Mouse (Mus musculus) testis, adult 2 months (tissue): ENCODE results near the gene Cntnap2. TPM values are rescaled to one million over a fixed set of nuclear protein-coding genes. Genes with fewer than 3 reads are reported as not detected.

ENCODE experiments used
- H3K27ac ChIP-seq: fragments of 200-500 bp; 2 replicates; pipeline ENCODE4 v1.5.1; 2012; ENCODE audit warnings: low read depth, low read length; ENCODE audit not compliant: control insufficient read depth, insufficient read depth
- H3K27me3 ChIP-seq: fragments of 200-500 bp; 2 replicates; pipeline ENCODE4 v1.6.1; 2012; ENCODE audit warnings: mild to moderate bottlenecking, low read length, moderate library complexity; ENCODE audit not compliant: control insufficient read depth, insufficient read depth
- H3K36me3 ChIP-seq: fragments of 200-500 bp; 2 replicates; pipeline ENCODE4 v1.6.1; 2012; ENCODE audit warnings: mild to moderate bottlenecking, low read length; ENCODE audit not compliant: control insufficient read depth, insufficient read depth
- H3K4me1 ChIP-seq: fragments of 200-500 bp; 2 replicates; pipeline ENCODE4 v1.6.1; 2012; ENCODE audit warnings: low read length; ENCODE audit not compliant: control insufficient read depth, insufficient read depth
- H3K4me3 ChIP-seq: fragments of 200-500 bp; 2 replicates; pipeline ENCODE4 v1.5.1; 2012; ENCODE audit warnings: low read depth, mild to moderate bottlenecking, low read length, moderate library complexity, mixed read lengths; ENCODE audit not compliant: control insufficient read depth
- CTCF ChIP-seq: fragments of 200-500 bp; IDR thresholded peaks from 2 replicates; pipeline ENCODE4 v1.5.1; 2012; ENCODE audit warnings: low read depth, mild to moderate bottlenecking, inconsistent platforms, low read length, moderate library complexity; ENCODE audit not compliant: control insufficient read depth, insufficient read depth, insufficient replicate concordance
- POLR2A ChIP-seq: fragments of 200-500 bp; IDR thresholded peaks from 2 replicates; pipeline ENCODE4 v1.6.1; 2012; ENCODE audit warnings: low read depth, mild to moderate bottlenecking, inconsistent platforms, low read length, moderate library complexity; ENCODE audit not compliant: control insufficient read depth
- polyA plus RNA-seq: library from polyadenylated mRNA; depleted of rRNA; stranded (reverse); fragments of >200 nt; gene quantifications from 2 replicates; pipeline ENCODE4 v1.2.3, GENCODE M21; 2012

Gene Cntnap2
- polyA plus RNA-seq, 1 experiment: 49.6 TPM

- no peaks in the 10 kb centered on the region for H3K36me3 ChIP-seq
- TF ChIP-seq CTCF: no peak
- TF ChIP-seq POLR2A: no peak
Measured at GRCm38 (mm10) chr6:45244680-45245079, 185.5 kb downstream of the Cntnap2 start.

GRCm38 (mm10) chr6:45258047-45258446 is 198.9 kb downstream of the Cntnap2 start:
- H3K27ac ChIP-seq: no peak overlapping the region
- H3K27me3 ChIP-seq: no peaks in the 10 kb centered on the region
- TF ChIP-seq CTCF (no peak), POLR2A (no peak)

More at GRCm38 (mm10) chr6:45244680-45245079, 185.5 kb downstream of the Cntnap2 start:
- Histone ChIP-seq H3K4me1 (no peaks in the 10 kb centered on the region), H3K27me3 (no peaks in the 10 kb centered on the region), H3K4me3 (no peak overlapping the region), H3K27ac (no peak overlapping the region)

DNA sequence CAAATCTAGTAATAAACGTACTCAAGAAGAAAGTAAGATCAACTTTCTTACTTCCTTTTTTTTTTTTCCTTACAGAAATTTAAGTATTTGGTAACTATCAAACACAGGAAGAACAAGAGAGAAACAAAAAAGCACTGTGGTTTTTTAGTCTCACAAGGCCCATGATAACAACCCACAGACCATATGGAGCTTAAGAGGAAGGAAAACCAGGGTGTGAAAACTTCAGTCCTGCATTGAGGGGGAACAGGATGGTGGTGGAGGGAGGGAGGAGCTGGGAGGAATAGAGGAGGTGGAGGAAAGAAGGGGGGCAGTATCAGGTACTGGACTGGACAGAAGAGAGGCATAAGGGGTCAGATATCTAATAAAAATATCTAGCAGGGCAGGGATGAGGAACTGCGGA is 212.4 kb downstream of the Cntnap2 start:
- no peaks in the 10 kb centered on the region for H3K27me3 ChIP-seq
- H3K27ac ChIP-seq: no peak overlapping the region
- TF ChIP-seq POLR2A (no peak), CTCF (no peak)
- H3K4me3 ChIP-seq: no peak overlapping the region
- H3K4me1 ChIP-seq: no peaks in the 10 kb centered on the region
- no peaks in the 10 kb centered on the region for H3K36me3 ChIP-seq

More at GRCm38 (mm10) chr6:45258047-45258446, 198.9 kb downstream of the Cntnap2 start:
- Histone ChIP-seq H3K4me3 (no peak overlapping the region), H3K36me3 (no peaks in the 10 kb centered on the region), H3K4me1 (no peaks in the 10 kb centered on the region)

GRCm38 (mm10) chr6:45273259-45273775 is 214.2 kb downstream of the Cntnap2 start:
- Histone ChIP-seq H3K36me3 (no peaks in the 10 kb centered on the region), H3K27ac (no peak overlapping the region), H3K4me1 (no peaks in the 10 kb centered on the region), H3K27me3 (no peaks in the 10 kb centered on the region), H3K4me3 (no peak overlapping the region)
- no peak for TF ChIP-seq CTCF
- TF ChIP-seq POLR2A: no peak

- Histone ChIP-seq H3K27me3 (no peaks in the 10 kb centered on the region), H3K36me3 (no peaks in the 10 kb centered on the region), H3K27ac (no peak overlapping the region), H3K4me3 (no peak overlapping the region), H3K4me1 (no peaks in the 10 kb centered on the region)
- no peak for TF ChIP-seq CTCF
- no peak for TF ChIP-seq POLR2A
Measured at GRCm38 (mm10) chr6:45290154-45290553, 231.0 kb downstream of the Cntnap2 start.

GRCm38 (mm10) chr6:45317455-45317854 is 258.3 kb downstream of the Cntnap2 start:
- H3K27me3 ChIP-seq: no peaks in the 10 kb centered on the region
- H3K36me3 ChIP-seq: no peaks in the 10 kb centered on the region
- no peak overlapping the region for H3K27ac ChIP-seq
- no peaks in the 10 kb centered on the region for H3K4me1 ChIP-seq
- no peak for TF ChIP-seq POLR2A
- no peak for TF ChIP-seq CTCF
- no peak overlapping the region for H3K4me3 ChIP-seq

DNA sequence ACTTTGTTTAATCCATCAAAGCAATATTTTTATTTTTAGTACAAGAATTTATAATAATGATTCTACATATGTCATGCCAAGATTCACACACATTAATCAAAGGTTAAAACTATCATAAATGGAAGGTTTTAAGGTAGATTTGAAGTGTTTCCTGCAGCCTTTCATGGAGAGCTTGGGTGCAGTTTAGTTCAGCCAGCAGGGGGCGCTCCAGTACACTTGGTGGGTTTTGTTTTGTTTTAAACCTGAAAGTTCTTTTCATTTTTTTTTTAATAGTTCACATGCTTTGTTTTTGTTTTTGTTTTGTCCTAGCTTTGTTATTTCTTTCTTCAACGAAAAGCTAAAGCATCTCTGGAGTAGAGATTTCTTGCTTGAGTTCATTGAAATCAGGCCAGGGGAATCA is 264.3 kb downstream of the Cntnap2 start:
- Histone ChIP-seq H3K27ac (no peak overlapping the region), H3K4me3 (no peak overlapping the region), H3K36me3 (no peaks in the 10 kb centered on the region), H3K27me3 (no peaks in the 10 kb centered on the region), H3K4me1 (no peaks in the 10 kb centered on the region)
- TF ChIP-seq CTCF (peak; percentile 21; the same call in 1 of the 2 replicates), POLR2A (no peak)
